Mouse (Mus musculus) lung, embryonic 15.5 days (tissue): ENCODE data around the gene Ccdc32. TPM values are rescaled to one million over a fixed set of nuclear protein-coding genes. Genes with fewer than 3 reads are reported as not detected.

ENCODE experiments used
- ATAC-seq: fragments of 200-750 bp; cut with Nextera tagmentation; 2 replicates; pipeline ENCODE4 v1.8.0; 2017; ENCODE audit warnings: moderate number of reproducible peaks, borderline replicate concordance; ENCODE audit not compliant: low FRiP score, low TSS enrichment; ENCODE audit errors: extremely low read depth
- H3K27ac ChIP-seq: fragments of 300-500 bp; sonication (generic); 2 replicates; pipeline ENCODE4 v1.5.1; 2015; ENCODE audit warnings: moderate library complexity, mild to moderate bottlenecking, inconsistent platforms
- H3K27me3 ChIP-seq: fragments of 300-500 bp; sonication (generic); 2 replicates; pipeline ENCODE4 v1.6.1; 2015; ENCODE audit warnings: inconsistent platforms
- H3K36me3 ChIP-seq: fragments of 300-500 bp; sonication (generic); 2 replicates; pipeline ENCODE4 v1.6.1; 2015; ENCODE audit warnings: inconsistent platforms
- H3K4me1 ChIP-seq: fragments of 300-500 bp; sonication (generic); 2 replicates; pipeline ENCODE4 v1.6.1; 2015; ENCODE audit warnings: inconsistent platforms
- H3K4me2 ChIP-seq: fragments of 300-500 bp; sonication (generic); 2 replicates; pipeline ENCODE4 v1.6.1; 2015; ENCODE audit warnings: inconsistent platforms, mild to moderate bottlenecking, moderate library complexity
- H3K4me3 ChIP-seq: fragments of 300-500 bp; sonication (generic); 2 replicates; pipeline ENCODE4 v1.5.1; 2015; ENCODE audit warnings: mild to moderate bottlenecking, inconsistent platforms
- H3K9ac ChIP-seq: fragments of 300-500 bp; sonication (generic); 2 replicates; pipeline ENCODE4 v1.6.1; 2015; ENCODE audit warnings: inconsistent platforms
- H3K9me3 ChIP-seq: fragments of 300-500 bp; sonication (generic); 2 replicates; pipeline ENCODE4 v1.6.1; 2016; ENCODE audit warnings: inconsistent platforms
- WGBS: fragments of 180-500 bp; shearing (Covaris S2); methylation state at CpG from one replicate; pipeline ENCODE4 v1.1.7; 2015; 5-methylcytosine and 5-hydroxymethylcytosine counted together
- polyA plus RNA-seq: library from polyadenylated mRNA; unstranded; fragments of >200 nt; fragmentation: Nextera tagmentation; extraction: Ambion mirVana; gene quantifications from 2 replicates; pipeline ENCODE4 v1.2.1, GENCODE M21; 2015

Gene Ccdc32
- 22.7 and 24.3 TPM in 2 replicates for polyA plus RNA-seq

GRCm38 (mm10) chr2:119028941-119029551, at the start of gene Ccdc32:
Gene Ccdc32, minus strand, starts transcription at chr2:119029393.
- Histone ChIP-seq H3K9me3 (no peaks in the 10 kb centered on the region), H3K27ac (no peak within 1 kb of the TSS), H3K4me1 (peaks cover 8% of the 10 kb centered on the region), H3K9ac (peak within 1 kb of the TSS; percentile 77), H3K27me3 (no peaks in the 10 kb centered on the region), H3K36me3 (peaks cover 8% of the 10 kb centered on the region; the same call in 1 of the 2 replicates), H3K4me3 (peak within 1 kb of the TSS; percentile 84), H3K4me2 (peak within 1 kb of the TSS; percentile 82)
- ATAC-seq, result peak; percentile 96
- WGBS, result under 1% methylated on average over 28 of the region's 28 CpGs

GRCm38 (mm10) chr2:119072397-119072796, 43.2 kb upstream of the Ccdc32 start:
- ATAC-seq, result no peak
- H3K4me2 ChIP-seq, result no peak overlapping the region
- H3K27ac ChIP-seq, result no peak overlapping the region
- H3K9ac ChIP-seq, result no peak overlapping the region
- H3K4me1 ChIP-seq, result no peaks in the 10 kb centered on the region
- no peaks in the 10 kb centered on the region for H3K27me3 ChIP-seq
- no peak overlapping the region for H3K4me3 ChIP-seq
- H3K9me3 ChIP-seq, result no peaks in the 10 kb centered on the region
- 89% methylated on average over 4 of the region's 4 CpGs for WGBS
- peaks cover 45% of the 10 kb centered on the region for H3K36me3 ChIP-seq

GRCm38 (mm10) chr2:119060139-119060538, 30.9 kb upstream of the Ccdc32 start:
- Histone ChIP-seq H3K4me1 (no peaks in the 10 kb centered on the region), H3K36me3 (peaks cover 35% of the 10 kb centered on the region), H3K4me3 (no peak overlapping the region), H3K27ac (no peak overlapping the region), H3K4me2 (no peak overlapping the region), H3K9ac (no peak overlapping the region), H3K27me3 (no peaks in the 10 kb centered on the region), H3K9me3 (no peaks in the 10 kb centered on the region)
- ATAC-seq, result no peak
- WGBS, result 96% methylated on average over 2 of the region's 2 CpGs

- Histone ChIP-seq H3K9me3 (no peaks in the 10 kb centered on the region), H3K4me2 (no peak overlapping the region), H3K4me1 (peaks cover 10% of the 10 kb centered on the region), H3K27ac (no peak overlapping the region), H3K36me3 (no peaks in the 10 kb centered on the region), H3K4me3 (no peak overlapping the region), H3K9ac (no peak overlapping the region), H3K27me3 (no peaks in the 10 kb centered on the region)
- no peak for ATAC-seq
- WGBS, result 89% methylated on average over 4 of the region's 4 CpGs
These were observed 21.0 kb upstream of the Ccdc32 start for GRCm38 (mm10) chr2:119050132-119050650.

- peaks cover 10% of the 10 kb centered on the region for H3K4me1 ChIP-seq
- no peaks in the 10 kb centered on the region for H3K27me3 ChIP-seq
- peak overlapping the region; percentile 71 for H3K9ac ChIP-seq
- peak overlapping the region; percentile 60 for H3K4me2 ChIP-seq
- no peaks in the 10 kb centered on the region for H3K36me3 ChIP-seq
- no peaks in the 10 kb centered on the region for H3K9me3 ChIP-seq
- H3K4me3 ChIP-seq, result peak overlapping the region; percentile 78
- peak overlapping the region; percentile 93 for H3K27ac ChIP-seq
- no peak for ATAC-seq
- WGBS, result 17% methylated on average over 4 of the region's 4 CpGs
These were observed 18.7 kb upstream of the Ccdc32 start for GRCm38 (mm10) chr2:119047849-119048248.

- under 1% methylated on average over 77 of the region's 77 CpGs for WGBS
- peak within 1 kb of the TSS; percentile 71 for H3K9ac ChIP-seq
These were observed 17.7 kb upstream of the Ccdc32 start, which contains the start of gene Knl1 for GRCm38 (mm10) chr2:119046649-119047611. Gene Knl1, plus strand, starts transcription at chr2:119047119.

GRCm38 (mm10) chr2:119045163-119045562, 16.0 kb upstream of the Ccdc32 start:
- H3K27ac ChIP-seq, result no peak overlapping the region
- no peak for ATAC-seq
- H3K4me3 ChIP-seq, result no peak overlapping the region
- no peak overlapping the region for H3K9ac ChIP-seq
- 67% methylated on average over 2 of the region's 2 CpGs for WGBS
- H3K4me2 ChIP-seq, result no peak overlapping the region
- H3K27me3 ChIP-seq, result no peaks in the 10 kb centered on the region
- H3K36me3 ChIP-seq, result no peaks in the 10 kb centered on the region
- no peaks in the 10 kb centered on the region for H3K9me3 ChIP-seq
- peaks cover 10% of the 10 kb centered on the region for H3K4me1 ChIP-seq

More at GRCm38 (mm10) chr2:119046649-119047611, 17.7 kb upstream of the Ccdc32 start, which contains the start of gene Knl1:
- peak within 1 kb of the TSS; percentile 78 for H3K4me3 ChIP-seq
- H3K27ac ChIP-seq, result peak within 1 kb of the TSS; percentile 93
- no peaks in the 10 kb centered on the region for H3K36me3 ChIP-seq
- peak; percentile 97 for ATAC-seq
- peak within 1 kb of the TSS; percentile 60 for H3K4me2 ChIP-seq
- no peaks in the 10 kb centered on the region for H3K9me3 ChIP-seq
- H3K4me1 ChIP-seq, result peaks cover 10% of the 10 kb centered on the region
- H3K27me3 ChIP-seq, result no peaks in the 10 kb centered on the region

GRCm38 (mm10) chr2:119040882-119041281, 11.7 kb upstream of the Ccdc32 start:
- no peak overlapping the region for H3K4me2 ChIP-seq
- no peaks in the 10 kb centered on the region for H3K9me3 ChIP-seq
- H3K36me3 ChIP-seq, result peaks cover 20% of the 10 kb centered on the region
- peaks cover 3% of the 10 kb centered on the region; the same call in 1 of the 2 replicates for H3K4me1 ChIP-seq
- H3K9ac ChIP-seq, result no peak overlapping the region
- H3K4me3 ChIP-seq, result no peak overlapping the region
- H3K27ac ChIP-seq, result no peak overlapping the region
- H3K27me3 ChIP-seq, result no peaks in the 10 kb centered on the region
- WGBS, result 46% methylated on average over 4 of the region's 4 CpGs
- ATAC-seq, result no peak

GRCm38 (mm10) chr2:119035397-119035745, 6.2 kb upstream of the Ccdc32 start:
- Histone ChIP-seq H3K27ac (peak overlapping the region; percentile 84), H3K4me1 (peaks cover 14% of the 10 kb centered on the region), H3K9ac (peak overlapping the region; percentile 67), H3K9me3 (no peaks in the 10 kb centered on the region), H3K27me3 (no peaks in the 10 kb centered on the region), H3K4me3 (peak overlapping the region; percentile 74), H3K4me2 (peak overlapping the region; percentile 74), H3K36me3 (peaks cover 20% of the 10 kb centered on the region)
- 7% methylated on average over 7 of the region's 7 CpGs for WGBS
- no peak for ATAC-seq

GRCm38 (mm10) chr2:119034656-119035396, 5.6 kb upstream of the Ccdc32 start, which contains the start of gene Rpusd2:
Gene Rpusd2, plus strand, starts transcription at chr2:119034790.
- Histone ChIP-seq H3K4me2 (peak within 1 kb of the TSS; percentile 74), H3K4me3 (peak within 1 kb of the TSS; percentile 74), H3K4me1 (peaks cover 14% of the 10 kb centered on the region), H3K9ac (peak within 1 kb of the TSS; percentile 67), H3K36me3 (peaks cover 20% of the 10 kb centered on the region), H3K9me3 (no peaks in the 10 kb centered on the region), H3K27me3 (no peaks in the 10 kb centered on the region), H3K27ac (peak within 1 kb of the TSS; percentile 84)
- peak; percentile 92 for ATAC-seq
- WGBS, result under 1% methylated on average over 49 of the region's 49 CpGs

- H3K4me2 ChIP-seq, result no peak overlapping the region
- no peaks in the 10 kb centered on the region for H3K9me3 ChIP-seq
- H3K4me3 ChIP-seq, result no peak overlapping the region
- 49% methylated on average over 4 of the region's 4 CpGs for whole genome bisulfite sequencing
- ATAC-seq, result no peak
- no peak overlapping the region for H3K27ac ChIP-seq
- H3K4me1 ChIP-seq, result peaks cover 22% of the 10 kb centered on the region
- H3K9ac ChIP-seq, result no peak overlapping the region
- peaks cover 3% of the 10 kb centered on the region; the same call in 1 of the 2 replicates for H3K36me3 ChIP-seq
- no peaks in the 10 kb centered on the region for H3K27me3 ChIP-seq
These were observed 3.0 kb upstream of the Ccdc32 start for GRCm38 (mm10) chr2:119032191-119032590.
